Mouse (Mus musculus) gastrocnemius, postnatal 36 days (tissue): Measurements from ENCODE around the gene Aip. TPM values are rescaled to one million over a fixed set of nuclear protein-coding genes. Genes with fewer than 3 reads are reported as not detected.
"Not testable (repeated sequence)": the region's sequence is repeated elsewhere in the genome, so short reads cannot be mapped to it uniquely, and the experiment has no call there.

ENCODE experiments used
- DNase-seq, 2 experiments: peaks; one replicate each; pipeline ENCODE4 v3.0.0; 2022
- intact Hi-C: fragments of 180-260 bp; cut with DNase I; formaldehyde crosslinking; loops from one replicate; pipeline ENCODE4 v1.15.1; 2025
- total RNA-seq, 2 experiments: library from RNA; stranded (reverse); gene quantifications; 2 replicates each; pipeline ENCODE4 v1.2.3; 2021

Aip gene
- total RNA-seq, 2 experiments from 2014 or later, result 58.2 to 68.0 TPM

DNA sequence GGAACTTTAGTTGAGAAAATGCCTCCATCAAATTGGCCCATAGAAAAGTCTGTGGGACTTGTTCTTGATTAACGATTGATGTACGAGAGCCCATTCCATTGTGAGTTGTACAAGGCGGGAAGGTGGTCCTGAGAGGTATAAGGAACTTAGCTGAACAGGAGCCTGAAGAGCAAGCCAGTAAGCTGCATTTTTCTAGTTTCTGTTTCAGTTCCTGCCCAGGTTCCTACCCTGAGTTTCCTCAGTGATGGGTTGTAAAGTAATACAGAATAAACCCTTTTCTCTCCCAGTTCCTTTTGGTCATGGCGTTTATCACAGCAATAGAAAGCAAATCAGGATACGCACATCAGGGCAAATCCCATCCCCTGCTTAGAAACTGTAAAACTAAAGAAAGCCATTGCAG, 12.3 kb upstream of the Aip start:
- intact Hi-C loops, result loop anchor here (5.0 kb wide), 1 partner anchor 41 kb away; the partner anchor contains the start of genes Cdk2ap2 and Pitpnm1
- no peak for DNase-seq

DNA sequence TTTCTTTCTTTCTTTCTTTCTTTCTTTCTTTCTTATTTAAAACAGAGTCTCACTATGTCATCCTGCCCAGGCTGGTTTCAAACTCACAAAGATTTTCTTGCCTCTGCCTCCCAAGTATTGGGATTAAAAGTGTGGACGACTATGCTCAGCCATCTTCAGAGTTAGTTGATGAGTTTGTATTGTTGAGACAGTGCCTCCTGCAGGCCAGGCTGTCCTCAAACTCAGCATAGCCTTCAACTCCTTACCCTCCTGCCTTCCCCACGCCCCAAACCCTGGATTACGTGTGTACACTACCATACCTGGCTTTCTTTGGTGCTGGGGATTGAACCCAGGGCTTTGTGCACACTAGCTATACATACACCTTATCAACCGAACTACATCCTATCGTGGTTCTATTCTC, 10.8 kb upstream of the Aip start:
- intact Hi-C loops, result loop anchor here (5.0 kb wide), 1 partner anchor 39 kb away; the partner anchor contains the start of genes Cdk2ap2 and Pitpnm1
- no peak for DNase-seq

DNA sequence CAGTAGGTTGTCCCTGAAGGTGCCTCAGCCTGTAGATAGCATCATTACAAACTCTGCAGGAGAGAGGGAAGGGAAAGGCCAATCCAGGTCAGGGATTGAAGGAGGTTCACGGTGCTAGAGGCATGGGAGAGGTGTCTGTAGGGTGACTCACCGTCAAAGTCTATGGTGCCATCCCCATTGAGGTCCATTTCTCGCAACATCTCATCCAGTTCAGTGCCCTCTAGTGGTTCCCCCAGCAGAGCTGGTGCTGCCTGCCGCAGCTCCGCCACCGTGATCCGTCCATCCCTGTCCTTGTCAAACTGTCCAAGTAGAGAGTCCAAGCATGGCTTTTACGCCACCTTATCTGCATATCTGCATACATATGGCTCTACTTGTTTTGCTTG, 10.3 kb upstream of the Aip start:
- DNase-seq, result not testable (repeated sequence)
- intact Hi-C loops, result loop anchor here (5.0 kb wide), 1 partner anchor 39 kb away; the partner anchor contains the start of genes Cdk2ap2 and Pitpnm1

DNA sequence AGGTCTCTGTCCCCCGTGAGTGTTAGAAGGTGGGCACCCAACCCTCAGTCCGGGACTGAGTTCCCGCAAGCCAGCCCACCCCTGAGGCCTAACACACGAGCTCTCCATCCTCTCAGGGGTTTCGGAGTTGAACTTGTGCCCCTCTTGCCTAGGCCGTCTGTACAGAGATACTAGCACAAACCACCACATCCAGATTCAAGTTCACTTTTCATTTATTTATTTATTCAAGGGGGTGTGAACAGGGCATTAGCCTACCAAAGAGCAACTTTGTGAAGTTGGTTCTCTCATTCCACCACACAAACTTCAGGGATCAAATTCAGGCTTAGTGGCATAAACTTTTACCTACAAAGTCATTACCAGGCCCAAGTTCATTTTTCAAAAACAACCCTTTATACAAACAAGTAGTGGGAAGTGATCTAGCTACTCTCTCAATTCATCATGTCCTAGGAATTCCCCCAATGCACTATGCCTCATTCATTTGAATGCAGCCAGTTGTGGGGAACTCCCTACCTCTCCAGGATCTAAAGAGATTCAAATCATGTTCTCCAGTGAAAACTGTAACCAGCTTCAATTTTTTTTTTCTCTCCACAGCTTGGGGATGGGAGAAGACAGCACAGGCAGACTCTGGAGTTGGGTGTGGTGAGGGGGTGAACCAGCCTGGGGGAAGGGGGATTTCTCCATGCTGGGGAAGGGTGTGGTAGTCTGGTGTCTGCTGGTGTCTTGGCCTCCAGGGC, 9.7 kb upstream of the Aip start:
- intact Hi-C loops, result loop anchor here (5.0 kb wide), 1 partner anchor 38 kb away; the partner anchor contains the start of genes Cdk2ap2 and Pitpnm1
- DNase-seq, result not testable (repeated sequence)

DNA sequence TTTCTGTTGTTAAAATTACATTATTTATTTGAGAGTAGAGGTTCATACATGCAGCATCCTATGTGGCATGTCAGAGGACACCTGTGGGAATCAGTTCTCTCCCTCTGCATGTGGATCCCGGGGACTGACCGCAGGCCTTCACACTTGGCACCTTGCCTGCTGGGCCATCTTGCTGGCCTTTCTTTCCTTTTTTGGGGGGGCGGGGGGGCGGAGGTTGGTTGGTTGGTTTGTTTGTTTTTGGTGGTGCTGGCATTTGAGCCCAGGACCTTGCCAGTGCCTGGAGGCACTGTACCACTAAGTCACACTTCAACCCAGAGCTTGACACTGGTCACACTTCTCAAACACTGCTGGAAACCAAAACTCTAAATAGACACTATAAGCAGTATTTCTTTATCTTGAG, 8.7 kb upstream of the Aip start:
- no peak for DNase-seq
- intact Hi-C loops, result no loop called here

DNA sequence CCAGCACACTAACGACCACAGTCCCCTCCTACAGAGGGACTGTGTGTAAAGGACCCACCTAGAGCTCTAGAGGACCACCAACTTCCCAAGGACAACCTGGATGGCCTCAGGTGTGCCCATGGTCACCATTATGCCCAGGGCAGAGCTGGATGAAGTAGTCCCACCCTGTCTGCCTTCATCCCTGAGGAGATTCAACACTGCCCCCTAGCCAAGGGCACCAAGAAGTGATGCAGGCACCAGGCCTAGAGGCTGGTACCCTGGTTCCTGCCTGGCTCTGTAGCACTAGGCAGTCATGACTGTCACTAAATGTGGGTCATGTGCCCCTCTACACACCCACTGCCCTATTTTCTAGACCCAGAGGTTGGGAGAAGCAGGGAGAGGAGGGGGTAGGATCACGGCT, 6.1 kb upstream of the Aip start:
- intact Hi-C loops, result loop anchor here (2.0 kb wide), 1 partner anchor 53 kb away; no protein-coding TSS in a partner anchor
- no peak for DNase-seq

DNA sequence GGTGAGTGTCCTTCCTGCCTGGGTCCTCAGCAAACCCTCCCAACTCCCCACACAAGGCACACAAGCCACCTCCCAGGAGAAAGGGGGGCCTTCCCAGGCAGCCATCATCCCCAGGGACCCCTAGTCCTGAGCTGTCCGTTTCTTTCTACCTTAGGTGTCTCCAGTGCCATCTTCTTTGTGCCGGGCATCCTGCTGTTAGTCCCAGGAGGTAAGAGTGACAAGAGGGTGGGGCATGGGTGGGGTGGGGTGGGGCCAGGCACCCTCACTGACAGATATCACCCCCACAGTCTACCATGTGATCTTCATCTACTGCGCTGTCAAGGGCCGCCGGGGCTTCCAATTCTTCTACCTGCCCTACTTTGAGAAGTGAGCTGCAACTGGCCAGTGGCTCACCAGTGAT, 5.4 kb upstream of the Aip start:
- DNase-seq, result no peak
- intact Hi-C loops, result loop anchor here (2.0 kb wide), 1 partner anchor 52 kb away; no protein-coding TSS in a partner anchor

DNA sequence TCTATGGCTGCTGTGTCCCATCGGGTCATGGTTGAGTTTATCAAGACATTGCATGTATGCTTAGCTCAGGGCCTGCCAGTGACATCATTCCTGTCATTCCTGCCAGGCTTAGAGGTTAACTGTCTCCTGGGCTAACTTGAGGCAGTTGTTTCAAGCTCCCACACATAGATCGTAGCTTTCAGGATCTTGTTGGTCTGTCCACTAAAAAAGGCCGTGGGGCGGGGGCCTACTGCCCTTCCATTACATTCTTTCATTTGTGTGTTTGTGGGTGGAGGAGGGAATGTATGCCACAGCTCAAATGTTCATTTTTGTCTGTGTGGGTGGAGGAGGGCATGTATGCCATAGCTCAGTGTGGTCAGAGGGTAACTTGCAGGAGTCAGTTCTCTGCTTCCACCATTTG, 4.4 kb upstream of the Aip start:
- intact Hi-C loops, result loop anchor here (2.0 kb wide), 1 partner anchor 51 kb away; no protein-coding TSS in a partner anchor
- DNase-seq, result no peak

DNA sequence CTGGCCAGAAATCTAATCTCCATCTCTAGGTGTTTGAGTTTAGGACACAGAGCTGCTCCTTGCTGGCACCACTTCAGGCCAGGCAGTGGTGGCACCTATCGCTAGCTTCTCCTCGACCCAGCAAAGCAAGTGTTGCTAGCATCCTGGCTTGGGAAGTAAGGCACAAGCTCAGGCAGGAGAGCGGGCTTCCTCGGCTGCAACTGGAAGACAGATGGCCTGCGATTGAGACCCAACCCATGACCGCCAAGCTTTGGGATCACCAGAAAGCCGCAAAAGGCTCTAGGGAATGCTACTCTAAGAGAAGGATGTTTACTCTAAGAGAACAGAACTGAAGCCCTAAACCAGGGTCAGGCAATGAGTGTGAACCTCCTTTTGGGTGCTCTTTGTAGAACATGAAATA, 3.8 kb upstream of the Aip start:
- DNase-seq, result no peak
- intact Hi-C loops, result no loop called here

DNA sequence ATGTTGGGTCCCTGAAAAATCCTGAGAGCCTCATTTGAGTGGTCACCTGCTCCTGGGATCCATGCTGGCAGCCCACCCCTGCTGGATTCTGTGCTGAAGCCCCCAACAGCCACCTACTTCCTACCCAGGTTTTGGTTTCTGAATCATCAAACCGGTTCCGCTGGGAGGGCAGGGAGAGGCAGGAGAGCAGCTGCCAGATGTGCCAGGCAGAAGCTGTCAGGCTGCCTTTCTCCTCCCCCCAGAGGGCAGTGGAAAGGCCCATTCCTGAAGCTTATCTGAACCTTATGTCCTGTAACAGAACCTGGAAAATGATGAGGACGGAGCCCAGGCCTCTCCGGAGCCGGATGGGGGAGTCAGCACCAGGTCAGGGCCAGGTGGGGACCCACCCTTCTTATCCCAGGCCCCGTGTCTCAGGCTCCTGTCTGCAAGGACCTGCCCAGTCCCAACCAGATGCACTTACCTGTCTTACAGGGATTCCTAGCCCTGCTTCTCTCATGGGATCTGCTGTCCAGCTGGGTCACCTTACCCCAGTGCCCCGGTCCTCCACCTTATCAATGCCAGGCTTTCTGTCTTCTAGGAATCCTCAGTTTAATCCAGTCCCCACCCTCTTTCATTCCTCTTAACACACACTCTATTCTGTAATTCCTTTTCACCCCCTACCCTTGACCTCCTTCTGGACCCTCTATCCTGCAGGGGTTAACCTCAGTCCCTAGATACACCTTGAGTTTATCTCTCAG, 1.3 kb upstream of the Aip start:
- no peak for DNase-seq
- intact Hi-C loops, result no loop called here

DNA sequence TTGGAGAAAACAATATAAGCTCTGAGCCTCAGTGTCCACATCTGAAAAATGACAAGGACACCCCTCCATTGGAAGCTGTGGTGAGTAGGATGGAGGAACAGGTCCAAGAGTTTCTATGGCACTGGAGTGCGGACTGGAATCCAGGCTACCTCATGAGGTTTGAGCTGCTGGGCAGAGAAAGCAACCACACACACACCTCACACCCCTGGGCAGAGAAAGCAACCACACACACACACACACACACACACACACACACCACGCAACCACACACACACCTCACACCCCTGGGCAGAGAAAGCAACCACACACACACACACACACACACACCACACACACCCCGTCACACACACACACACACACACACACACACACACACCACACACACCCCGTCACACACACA, 390 bp downstream of the Aip start:
- DNase-seq, intact Hi-C loops: not testable (repeated sequence)

DNA sequence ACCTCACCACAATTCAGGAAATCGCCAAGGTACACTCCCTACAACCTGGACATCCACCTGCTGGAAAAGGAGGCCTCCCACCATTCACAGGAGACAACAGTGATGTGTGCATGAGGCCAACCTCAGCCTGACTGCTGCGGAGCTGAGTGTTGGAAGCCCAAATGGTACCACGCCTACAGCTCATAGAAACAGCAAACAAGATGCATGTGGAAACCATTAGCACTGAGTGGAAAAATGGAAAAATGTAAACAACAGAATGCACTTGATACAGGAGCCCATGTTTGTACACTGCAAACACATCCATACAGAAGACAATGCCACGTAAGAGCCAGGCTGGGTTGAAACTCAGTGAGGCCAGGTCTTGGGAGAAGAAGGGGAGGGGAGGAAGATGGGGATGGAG, 1.2 kb downstream of the Aip start:
- intact Hi-C loops, result no loop called here
- no peak for DNase-seq

DNA sequence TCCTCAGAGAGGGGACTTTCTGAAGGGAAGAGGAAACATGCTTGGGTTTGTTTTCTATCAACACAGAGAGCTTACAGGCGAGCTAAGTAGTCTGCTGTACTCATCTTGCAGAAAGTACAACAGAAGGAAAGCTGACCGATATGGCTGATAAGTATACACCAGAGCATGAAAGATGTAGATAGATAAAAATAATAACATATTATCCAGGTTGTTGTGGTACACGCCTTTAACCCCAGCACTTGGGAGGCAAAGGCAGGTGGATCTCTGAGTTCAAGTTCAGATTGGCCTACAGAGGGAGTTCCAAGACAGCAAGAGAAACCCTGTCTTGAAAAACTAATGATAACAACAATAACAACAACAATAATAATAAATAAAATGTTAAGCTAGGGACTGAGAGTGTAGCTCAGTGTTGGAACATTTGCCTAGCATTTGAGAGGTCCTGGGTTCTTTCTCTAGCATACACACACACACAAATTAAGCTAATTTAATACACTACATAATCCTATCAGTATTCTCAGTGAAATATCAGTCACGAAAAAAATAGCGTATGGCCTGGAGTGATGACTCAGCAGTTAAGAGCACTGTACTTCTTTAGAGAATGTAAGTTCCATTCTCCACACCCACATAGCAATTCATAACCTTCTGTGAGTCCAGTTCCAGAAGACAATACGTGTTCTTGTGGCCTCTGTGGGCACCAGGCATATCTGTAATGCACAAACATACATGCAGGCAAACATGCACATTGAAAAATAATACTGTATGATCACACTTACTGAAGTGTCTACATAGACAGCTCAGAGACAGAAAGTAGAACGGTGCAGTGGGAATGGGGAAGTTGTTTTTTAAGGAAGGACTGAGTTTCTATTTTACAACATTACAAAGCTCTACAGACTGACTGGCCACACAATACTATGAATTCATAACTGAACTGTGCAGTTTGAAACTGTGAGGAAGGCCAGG, 3.0 kb downstream of the Aip start:
- intact Hi-C loops, result no loop called here
- no peak for DNase-seq

DNA sequence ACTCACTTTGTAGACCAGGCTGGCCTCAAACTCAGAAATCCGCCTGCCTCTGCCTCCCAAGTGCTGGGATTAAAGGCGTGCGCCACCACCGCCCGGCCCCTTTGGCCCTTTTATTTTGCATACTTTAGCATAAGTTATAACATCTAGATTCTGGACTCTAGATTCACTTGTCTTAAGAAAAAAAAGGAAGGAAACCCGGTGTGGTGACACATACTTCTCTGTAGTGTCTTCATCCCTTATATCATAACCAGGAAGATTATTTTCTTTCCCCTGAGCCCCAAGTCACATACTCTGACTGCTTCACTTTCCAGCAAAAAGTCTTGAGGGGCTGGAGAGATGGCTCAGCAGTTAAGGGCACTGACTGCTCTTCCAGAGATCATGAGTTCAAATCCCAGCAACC, 3.8 kb downstream of the Aip start:
- DNase-seq, intact Hi-C loops: not testable (repeated sequence)

DNA sequence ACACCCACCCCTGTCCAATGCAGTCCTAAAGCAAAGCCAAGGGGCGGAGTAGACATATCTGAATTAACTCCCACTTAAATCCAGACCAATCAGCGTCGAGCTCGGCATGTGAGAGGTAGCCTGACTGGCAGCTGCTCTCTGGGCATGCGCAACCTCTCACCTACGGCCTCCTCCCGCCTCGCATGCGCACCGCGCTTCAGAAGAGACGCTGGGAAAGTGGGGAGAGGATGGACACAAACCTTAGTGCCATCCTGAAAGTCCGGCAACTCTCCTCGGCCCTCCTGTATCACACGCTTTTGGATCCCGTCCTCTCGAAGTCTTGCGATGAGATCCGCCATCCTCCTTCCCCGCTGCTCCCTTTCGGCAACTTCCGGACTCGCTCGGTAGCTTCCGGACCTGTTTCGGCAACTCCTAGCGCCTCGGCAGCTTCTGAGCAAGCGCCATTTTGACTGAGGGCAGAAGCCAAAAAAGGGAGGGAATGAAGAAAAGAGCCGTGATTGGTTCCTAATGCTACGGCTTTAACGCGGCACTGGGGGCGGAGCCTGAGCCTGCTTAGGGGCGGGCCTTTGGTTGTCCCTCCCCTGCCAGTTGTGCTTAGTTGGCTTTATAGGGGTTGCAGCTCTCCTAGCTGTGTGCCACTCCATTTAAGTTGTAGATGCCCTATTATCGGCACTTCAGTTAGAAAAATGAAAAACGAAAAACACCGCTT, 4.4 kb downstream of the Aip start:
- intact Hi-C loops, result no loop called here

DNA sequence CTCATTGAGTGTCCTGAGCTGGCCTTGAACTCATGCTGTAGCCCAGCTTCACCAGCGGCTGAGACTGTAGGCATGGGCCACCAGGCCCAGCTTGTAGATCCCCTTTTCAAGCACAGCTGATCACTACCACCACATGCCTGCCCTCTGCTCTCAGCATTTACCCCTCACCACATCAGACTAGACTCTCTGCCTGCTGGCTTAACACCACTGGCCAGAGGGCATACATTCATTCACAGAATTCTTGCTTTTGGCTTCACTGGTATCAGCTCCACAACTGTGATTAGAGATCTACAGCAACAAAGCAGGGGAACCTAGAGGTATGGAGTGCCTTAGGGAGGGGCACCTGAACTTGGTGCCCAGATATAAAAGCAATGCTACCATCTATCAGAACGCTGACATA, 5.2 kb downstream of the Aip start:
- DNase-seq, result no peak
- intact Hi-C loops, result no loop called here

More for the DNA sequence above, 4.4 kb downstream of the Aip start:
- peak; percentile 95 to 98 for DNase-seq

DNA sequence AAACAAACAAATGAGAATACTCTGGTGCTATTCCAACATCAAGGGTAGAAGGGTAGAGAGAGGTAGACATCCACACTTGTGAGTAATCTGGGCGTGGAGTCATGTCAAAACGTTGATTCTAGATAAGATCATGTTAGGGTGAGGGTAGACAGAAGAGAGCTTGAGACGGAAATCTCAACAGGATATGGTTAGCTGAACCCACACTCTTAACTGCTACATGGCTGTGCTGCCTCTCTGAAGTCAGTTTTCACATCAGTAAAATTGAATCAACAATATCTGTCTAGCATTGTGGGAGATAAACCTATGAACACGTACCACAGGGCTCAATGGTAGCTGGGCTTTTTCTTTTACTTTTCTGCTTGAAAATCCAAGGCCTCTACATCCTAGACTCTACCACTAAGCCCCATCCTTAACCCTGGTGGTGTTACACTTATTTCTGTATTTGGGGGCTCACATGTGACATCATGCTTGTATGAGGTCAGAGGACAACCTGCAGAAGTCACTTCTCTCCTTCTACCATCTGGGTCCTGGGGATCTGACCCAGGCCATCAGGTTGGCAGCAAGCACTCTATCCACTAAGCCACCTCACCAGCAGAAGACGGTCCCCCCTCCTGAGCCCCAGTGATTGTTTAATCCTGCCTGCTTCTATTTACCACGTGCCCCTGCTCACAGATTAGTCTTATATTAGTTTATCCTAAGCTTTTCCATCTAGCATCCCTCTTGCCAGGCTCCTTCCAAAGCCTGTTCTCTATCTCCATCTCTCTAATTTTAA, 5.8 kb downstream of the Aip start:
- DNase-seq, result no peak
- intact Hi-C loops, result no loop called here

DNA sequence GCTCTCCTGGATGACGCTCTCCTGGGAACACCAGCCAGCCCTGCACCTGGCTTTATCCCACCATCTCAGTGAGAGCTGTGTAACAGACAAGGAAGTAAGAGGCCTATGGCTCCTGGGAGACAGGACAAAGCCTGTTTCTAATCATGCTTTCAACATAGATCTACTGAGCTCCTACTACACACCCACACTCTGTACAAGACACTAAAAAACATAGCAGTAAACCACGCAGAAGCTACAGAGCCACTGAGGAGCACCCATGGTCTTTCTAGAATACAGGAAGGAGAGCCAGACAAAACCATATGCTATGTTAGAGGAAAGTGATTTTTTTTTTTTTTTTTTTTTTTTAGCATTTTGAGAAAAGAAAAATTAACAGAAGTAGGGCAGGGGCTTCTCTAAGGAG, 7.3 kb downstream of the Aip start:
- intact Hi-C loops, result no loop called here
- DNase-seq, result no peak

DNA sequence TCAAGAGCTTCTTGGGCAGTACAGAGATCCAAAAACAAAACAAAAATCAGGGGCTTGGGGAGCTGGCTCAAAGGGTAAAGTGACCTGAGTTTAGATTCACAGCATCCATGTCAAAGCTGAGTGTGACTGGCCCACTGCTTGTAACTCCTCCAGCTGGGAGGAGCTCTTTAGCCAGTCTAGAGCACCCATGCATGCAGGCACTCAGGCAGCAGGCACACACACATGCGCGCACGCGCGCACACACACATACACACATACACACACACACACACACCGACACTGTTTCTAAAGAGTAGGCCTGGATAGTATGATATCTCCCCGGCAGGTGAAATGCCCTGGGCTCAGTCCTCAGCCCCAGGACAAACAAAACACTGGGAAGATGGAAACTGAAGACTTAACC, 8.7 kb downstream of the Aip start:
- no peak for DNase-seq
- intact Hi-C loops, result no loop called here
